Mouse (Mus musculus) lung, postnatal 0 days (tissue): ENCODE measurements around the gene Efcab11.

Experiments used
- CTCF ChIP-seq: IDR thresholded peaks from 2 replicates; pipeline ENCODE4 v1.5.1; 2016; ENCODE audit warnings: antibody characterized with exemption, mild to moderate bottlenecking
- EP300 ChIP-seq: IDR thresholded peaks from 2 replicates; pipeline ENCODE4 v1.6.1; 2016; ENCODE audit warnings: antibody characterized with exemption, mild to moderate bottlenecking, control low read depth

GRCm38 (mm10) chr12:99736971-99737370 is 147.3 kb downstream of the Efcab11 start:
- TF ChIP-seq CTCF, result no peak
- TF ChIP-seq EP300, result no peak
